Mouse (Mus musculus) monocyte, adult 2 months (primary cell): ENCODE measurements around the gene Ccdc157.

Experiments
- DNase-seq, 2 experiments: peaks; one replicate each; pipeline ENCODE4 v3.0.0; 2022; ENCODE audit warnings: low spot score in 2 of 2, low read depth in 1 of 2

Ccdc157 gene

GRCm38 (mm10) chr11:4183511-4183910 is 23.4 kb upstream of the Ccdc157 start:
- no peak for DNase-seq

- no peak for DNase-seq
Observed at GRCm38 (mm10) chr11:4182061-4182460, 22.0 kb upstream of the Ccdc157 start.

GRCm38 (mm10) chr11:4177716-4178115 is 17.6 kb upstream of the Ccdc157 start:
- no peak for DNase-seq

- DNase-seq, result no peak
Observed at GRCm38 (mm10) chr11:4174586-4174985, 14.5 kb upstream of the Ccdc157 start.

GRCm38 (mm10) chr11:4166467-4167090 is 6.5 kb upstream of the Ccdc157 start:
- DNase-seq, result no peak

- no peak for DNase-seq
Observed at GRCm38 (mm10) chr11:4164701-4165100, 4.6 kb upstream of the Ccdc157 start.

GRCm38 (mm10) chr11:4160758-4161480 is 826 bp upstream of the Ccdc157 start:
- no peak for DNase-seq

- no peak for DNase-seq
Observed at GRCm38 (mm10) chr11:4158676-4159075, 1.4 kb downstream of the Ccdc157 start.

- no peak for DNase-seq
Observed at GRCm38 (mm10) chr11:4155641-4156040, 4.5 kb downstream of the Ccdc157 start.

GRCm38 (mm10) chr11:4153694-4154093 is 6.4 kb downstream of the Ccdc157 start:
- no peak for DNase-seq

- no peak for DNase-seq
Observed at GRCm38 (mm10) chr11:4149886-4150285, 10.2 kb downstream of the Ccdc157 start.

GRCm38 (mm10) chr11:4148536-4149156 is 11.4 kb downstream of the Ccdc157 start:
- DNase-seq, result no peak

- no peak for DNase-seq
Observed at GRCm38 (mm10) chr11:4148120-4148519, 12.0 kb downstream of the Ccdc157 start.

GRCm38 (mm10) chr11:4147098-4147497 is 13.0 kb downstream of the Ccdc157 start:
- no peak for DNase-seq

GRCm38 (mm10) chr11:4146381-4146780 is 13.7 kb downstream of the Ccdc157 start:
- no peak for DNase-seq

- DNase-seq, result no peak
Observed at GRCm38 (mm10) chr11:4143281-4144062, 16.6 kb downstream of the Ccdc157 start.

- no peak for DNase-seq
Observed at GRCm38 (mm10) chr11:4142352-4142751, 17.7 kb downstream of the Ccdc157 start.

- DNase-seq, result no peak
Observed at GRCm38 (mm10) chr11:4141505-4141904, 18.6 kb downstream of the Ccdc157 start.

- DNase-seq, result no peak
Observed at GRCm38 (mm10) chr11:4138964-4139363, 21.1 kb downstream of the Ccdc157 start.

- DNase-seq, result peak; percentile 48 to 75
Observed at GRCm38 (mm10) chr11:4134986-4135935, 24.8 kb downstream of the Ccdc157 start, which contains the start of gene Rnf215. Gene Rnf215 (plus strand): TSS chr11:4135202.
